Mouse (Mus musculus) thymus, postnatal 36 days (tissue): ENCODE data around the gene Lca5.

Source experiments
- DNase-seq, 2 experiments: peaks; one replicate each; pipeline ENCODE4 v3.0.0; 2022; ENCODE audit warnings: mixed read lengths in 2 of 2

Gene Lca5

GRCm38 (mm10) chr9:83440392-83441357, at the start of gene Lca5:
Gene Lca5, minus strand, starts transcription at chr9:83441127.
- DNase-seq: peak; percentile 91 to 93

GRCm38 (mm10) chr9:83488491-83489210, 47.7 kb upstream of the Lca5 start:
- DNase-seq: no peak

GRCm38 (mm10) chr9:83487771-83488470, 47.0 kb upstream of the Lca5 start:
- DNase-seq: no peak

- DNase-seq: no peak
These were observed 45.0 kb upstream of the Lca5 start for GRCm38 (mm10) chr9:83485966-83486365.

- no peak for DNase-seq
These were observed 44.4 kb upstream of the Lca5 start for GRCm38 (mm10) chr9:83485357-83485756.

GRCm38 (mm10) chr9:83483419-83483818, 42.5 kb upstream of the Lca5 start:
- DNase-seq: no peak

- no peak for DNase-seq
These were observed 41.4 kb upstream of the Lca5 start for GRCm38 (mm10) chr9:83482176-83482949.

- DNase-seq: no peak
These were observed 28.9 kb upstream of the Lca5 start for GRCm38 (mm10) chr9:83469871-83470270.

- peak; percentile 33 to 40 for DNase-seq
These were observed 6.8 kb upstream of the Lca5 start for GRCm38 (mm10) chr9:83447771-83448170.

- no peak for DNase-seq
These were observed 6.2 kb upstream of the Lca5 start for GRCm38 (mm10) chr9:83447176-83447575.

- peak; percentile 40 to 55 for DNase-seq
These were observed 3.3 kb downstream of the Lca5 start for GRCm38 (mm10) chr9:83437621-83438020.

- no peak for DNase-seq
These were observed 6.4 kb downstream of the Lca5 start for GRCm38 (mm10) chr9:83434489-83434888.

GRCm38 (mm10) chr9:83433661-83434060, 7.3 kb downstream of the Lca5 start:
- peak; percentile 58 to 63 for DNase-seq

- no peak for DNase-seq
These were observed 13.0 kb downstream of the Lca5 start for GRCm38 (mm10) chr9:83427926-83428325.

GRCm38 (mm10) chr9:83418965-83419364, 22.0 kb downstream of the Lca5 start:
- DNase-seq: no peak

- no peak for DNase-seq
These were observed 27.9 kb downstream of the Lca5 start for GRCm38 (mm10) chr9:83413046-83413445.

GRCm38 (mm10) chr9:83405150-83405549, 35.8 kb downstream of the Lca5 start:
- no peak for DNase-seq

- DNase-seq: no peak
These were observed 40.1 kb downstream of the Lca5 start for GRCm38 (mm10) chr9:83400783-83401182.

GRCm38 (mm10) chr9:83399414-83399813, 41.5 kb downstream of the Lca5 start:
- no peak for DNase-seq

- DNase-seq: no peak
These were observed 42.7 kb downstream of the Lca5 start for GRCm38 (mm10) chr9:83398260-83398659.

- no peak for DNase-seq
These were observed 45.5 kb downstream of the Lca5 start for GRCm38 (mm10) chr9:83395456-83395855.

GRCm38 (mm10) chr9:83391996-83392395, 48.9 kb downstream of the Lca5 start:
- no peak for DNase-seq
